Mouse (Mus musculus) testis, adult 2 months (tissue): ENCODE data around the gene Hoxb7.

Source experiments
- CTCF ChIP-seq: fragments of 200-500 bp; IDR thresholded peaks from 2 replicates; pipeline ENCODE4 v1.5.1; 2012; ENCODE audit warnings: low read depth, mild to moderate bottlenecking, inconsistent platforms, low read length, moderate library complexity; ENCODE audit not compliant: control insufficient read depth, insufficient read depth, insufficient replicate concordance
- POLR2A ChIP-seq: fragments of 200-500 bp; IDR thresholded peaks from 2 replicates; pipeline ENCODE4 v1.6.1; 2012; ENCODE audit warnings: low read depth, mild to moderate bottlenecking, inconsistent platforms, low read length, moderate library complexity; ENCODE audit not compliant: control insufficient read depth

DNA sequence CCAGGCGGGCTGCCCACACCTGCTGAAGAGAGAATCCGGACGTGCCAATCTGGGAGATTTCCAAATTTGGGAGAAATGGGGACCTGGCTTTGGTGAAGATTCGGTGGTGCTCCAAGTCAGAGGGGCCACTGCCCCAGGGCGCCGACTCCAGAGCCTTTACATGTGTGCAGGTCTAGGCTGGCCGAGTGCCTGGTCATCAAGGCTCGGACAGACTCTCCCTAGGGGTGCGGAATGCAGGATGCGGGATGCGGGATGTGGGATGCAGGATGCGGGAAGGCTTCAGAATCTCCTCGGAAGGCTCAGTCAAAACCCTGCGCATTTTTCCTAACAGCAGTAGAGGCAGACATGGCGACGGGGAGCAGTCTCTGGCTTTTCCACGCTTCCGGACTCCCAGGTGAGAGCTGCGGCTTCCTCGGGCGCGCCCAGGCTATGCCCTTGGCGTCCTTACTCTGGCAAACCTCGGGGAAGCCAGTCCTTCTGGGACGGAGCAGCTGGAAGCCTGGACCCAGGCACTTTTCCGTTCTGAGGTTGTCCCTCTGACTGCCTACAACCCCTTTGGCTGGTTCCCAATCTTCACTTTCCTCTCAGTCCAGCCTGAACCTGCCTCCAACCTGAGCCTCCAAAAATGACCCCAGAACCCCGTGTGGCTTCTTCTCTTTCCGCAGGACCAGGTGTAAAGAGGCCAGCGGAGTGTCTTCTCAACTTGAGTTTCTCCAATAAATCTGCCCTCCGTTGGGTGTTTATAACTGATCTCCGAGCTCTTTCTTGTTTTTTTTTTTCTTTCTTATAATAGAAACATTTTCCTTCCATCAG is 6.8 kb upstream of the Hoxb7 start:
- TF ChIP-seq CTCF: no peak
- no peak for TF ChIP-seq POLR2A
